Mouse (Mus musculus) CD4-positive naive resting alpha-beta T cell, adult 76 days (primary cell): ENCODE data around the gene Gm20852. TPM values are rescaled to one million over a fixed set of nuclear protein-coding genes. Genes with fewer than 3 reads are reported as not detected.

Source experiments
- total RNA-seq: library from RNA; stranded (reverse); gene quantifications from one replicate; pipeline ENCODE4 v1.2.4, GENCODE M21; 2023

Gm20852 gene
- total RNA-seq: not detected

DNA sequence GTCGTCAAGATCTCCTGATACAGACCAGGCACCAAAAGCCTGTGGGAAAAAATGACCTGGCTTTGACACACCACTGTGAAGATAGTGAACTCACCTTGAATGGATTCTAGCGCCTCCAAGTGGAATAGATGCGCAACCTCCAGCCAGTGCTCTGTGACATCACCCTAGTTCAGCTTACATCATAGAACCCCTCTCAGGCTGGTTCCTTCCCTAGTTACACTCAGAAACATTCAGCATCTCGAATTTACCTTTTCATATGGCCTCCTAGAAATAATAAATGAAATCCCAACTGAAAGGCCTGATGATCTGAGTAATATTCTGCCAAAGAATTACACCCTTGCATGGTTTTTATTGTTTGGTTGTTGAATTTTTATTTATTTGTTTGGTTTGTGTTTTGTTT, at the start of gene Gm20852:
Gene Gm20852 (minus strand): TSS at position 101 of the 400 bp plus-strand sequence.

